13 mouse cellular contexts compared by ENCODE assay signal in genomic region chr2:74244203-74244602, GRCm38 (mm10).
DNase-seq lines count a peak whose midpoint lies in the region; ATAC-seq and TF ChIP-seq lines count a peak whose summit lies in the region.
"Had no signal": no experiment of that assay in that cellular context is flagged by ENCODE, and none has a peak within 500 bp of the region (broad histone marks: within the 10 kb centered on the region; RNA-seq: fewer than 3 reads in every experiment).

No protein-coding gene starts in this region.

- no peaks in the 10 kb centered on the region for H3K36me3 ChIP-seq in heart, postnatal 0 days (replicated peaks; ENCODE audit: control insufficient read depth, insufficient read depth, low read length)
- no peaks in the 10 kb centered on the region for H3K36me3 ChIP-seq in CH12.LX (replicated peaks in 1 of 2; ENCODE audit: control insufficient read depth in 1 of 2, insufficient read depth in 1 of 2, low read length in 1 of 2)
- no peaks in the 10 kb centered on the region for H3K36me3 ChIP-seq in embryonic facial prominence, embryonic 14.5 days (ENCODE audit: control insufficient read depth, insufficient read depth, low read length)
- H3K36me3 ChIP-seq in limb, embryonic 14.5 days (ENCODE audit: control insufficient read depth, insufficient read depth, low read length), result no peaks in the 10 kb centered on the region

- H3K9ac ChIP-seq in heart, postnatal 0 days (replicated peaks; ENCODE audit: low read depth, low read length), result no peak overlapping the region
- H3K9ac ChIP-seq in CH12.LX (ENCODE audit: insufficient read depth, low read depth), result no peak overlapping the region
- no peak overlapping the region for H3K9ac ChIP-seq in embryonic facial prominence, embryonic 14.5 days (ENCODE audit: low read depth, low read length)
- H3K9ac ChIP-seq in limb, embryonic 14.5 days (ENCODE audit: low read depth, low read length, severe bottlenecking), result no peak overlapping the region
- H3K9ac ChIP-seq: liver, embryonic 14.5 days had no signal

- no peak for DNase-seq in heart, postnatal 0 days (ENCODE audit: low spot score)
- DNase-seq in heart, postnatal 4 days, result no peak
- DNase-seq in CH12.LX (ENCODE audit: extremely low read depth), result no peak
- DNase-seq in embryonic facial prominence, embryonic 14.5 days (ENCODE audit: low spot score), result no peak
- DNase-seq in limb, embryonic 14.5 days (ENCODE audit: low spot score), result no peak
- DNase-seq in kidney, postnatal 4 days, result no peak
- DNase-seq: adrenal gland, postnatal 10 days; right cerebral cortex, postnatal 4 days had no signal

- TF ChIP-seq EP300 in heart, postnatal 0 days (IDR thresholded peaks at IDR 0.05; ENCODE audit: low read depth), result no peak
- no peak for TF ChIP-seq EP300 in CH12.LX (IDR thresholded peaks at IDR 0.05; ENCODE audit: low read length)

- dilution Hi-C loops in CH12.LX (cut with MboI; ENCODE audit: extremely low pct_ligation_motif_present, extremely low pct_unique_long_range_greater_than_20kb, low sequenced_read_pairs), result no loop called here

- no peaks in the 10 kb centered on the region; the same call in 1 of the 2 replicates for H3K4me1 ChIP-seq in heart, postnatal 0 days (ENCODE audit: control insufficient read depth, insufficient read depth)
- H3K4me1 ChIP-seq in CH12.LX (ENCODE audit: control insufficient read depth in 1 of 2, insufficient read depth in 2 of 2), result peaks cover 17 to 40% of the 10 kb centered on the region in 2 experiments
- peaks cover 24% of the 10 kb centered on the region for H3K4me1 ChIP-seq in embryonic facial prominence, embryonic 14.5 days (ENCODE audit: control insufficient read depth, insufficient read depth, low read length)
- H3K4me1 ChIP-seq in limb, embryonic 14.5 days (ENCODE audit: control insufficient read depth, insufficient read depth, low read length), result peaks cover 25% of the 10 kb centered on the region

- no peak for TF ChIP-seq POLR2A in CH12.LX (IDR thresholded peaks at IDR 0.05; ENCODE audit: low read depth, low read length)
- no peak for TF ChIP-seq POLR2A in limb, embryonic 14.5 days (IDR thresholded peaks at IDR 0.05; ENCODE audit: borderline replicate concordance, extremely low read depth, insufficient read depth, insufficient read length)

- 61% methylated on average over 6 of the region's 6 CpGs for WGBS in heart, postnatal 0 days
- WGBS in embryonic facial prominence, embryonic 14.5 days, result 46% methylated on average over 6 of the region's 6 CpGs
- 71% methylated on average over 6 of the region's 6 CpGs for WGBS in limb, embryonic 14.5 days

- no peak for TF ChIP-seq RAD21 in CH12.LX (IDR thresholded peaks at IDR 0.05; ENCODE audit: low read depth, low read length)

- no peaks in the 10 kb centered on the region for H3K79me2 ChIP-seq in CH12.LX (replicated peaks; ENCODE audit: control insufficient read depth, extremely low read depth, insufficient read depth, poor library complexity, severe bottlenecking)

- no peaks in the 10 kb centered on the region for H3K27me3 ChIP-seq in heart, postnatal 0 days (ENCODE audit: control insufficient read depth, insufficient read depth, low read length)
- no peaks in the 10 kb centered on the region for H3K27me3 ChIP-seq in CH12.LX (replicated peaks)
- no peaks in the 10 kb centered on the region for H3K27me3 ChIP-seq in embryonic facial prominence, embryonic 14.5 days (replicated peaks; ENCODE audit: control insufficient read depth, insufficient read depth, low read length)
- no peaks in the 10 kb centered on the region for H3K27me3 ChIP-seq in limb, embryonic 14.5 days (ENCODE audit: control insufficient read depth, insufficient read depth, low read length)

- ATAC-seq in heart, postnatal 0 days (ENCODE audit: insufficient read depth, low read depth), result no peak
- ATAC-seq in embryonic facial prominence, embryonic 14.5 days (ENCODE audit: low read depth), result no peak
- no peak for ATAC-seq in limb, embryonic 14.5 days (ENCODE audit: low FRiP score, low read depth)
- no peak for ATAC-seq in megakaryocyte-erythroid progenitor cell, adult 5-6 weeks (replicated peaks; ENCODE audit: low FRiP score, low TSS enrichment, poor library complexity, severe bottlenecking)
- no peak for ATAC-seq in activated CD4-positive, CD25-positive, alpha-beta regulatory T cell, adult 4 months
- ATAC-seq: Patski had no signal

- in situ Hi-C loops in CH12.LX (cut with MboI; ENCODE audit: low pct_ligation_motif_present, low pct_unique_long_range_greater_than_20kb, low sequenced_read_pairs), result no loop called here

- no peak overlapping the region for H3K27ac ChIP-seq in heart, postnatal 0 days (ENCODE audit: low read depth)
- H3K27ac ChIP-seq in CH12.LX (ENCODE audit: insufficient read depth, low read depth), result peak overlapping the region; percentile 36; the same call in 1 of the 2 replicates
- peak overlapping the region; percentile 19; the same call in 1 of the 2 replicates for H3K27ac ChIP-seq in embryonic facial prominence, embryonic 14.5 days (replicated peaks; ENCODE audit: low read depth, low read length)
- no peak overlapping the region for H3K27ac ChIP-seq in limb, embryonic 14.5 days (replicated peaks; ENCODE audit: low read depth, low read length)
- H3K27ac ChIP-seq: kidney, postnatal 0 days; liver, embryonic 14.5 days had no signal

- H3K4me3 ChIP-seq in heart, postnatal 0 days (ENCODE audit: low read depth, low read length), result no peak overlapping the region
- H3K4me3 ChIP-seq in CH12.LX (replicated peaks in 1 of 3; ENCODE audit: low read depth in 2 of 3, low read length in 2 of 3, poor library complexity in 1 of 3), result no peak overlapping the region
- H3K4me3 ChIP-seq in embryonic facial prominence, embryonic 14.5 days (ENCODE audit: low read depth, low read length), result no peak overlapping the region
- H3K4me3 ChIP-seq in limb, embryonic 14.5 days (replicated peaks; ENCODE audit: low read length), result no peak overlapping the region

- peak overlapping the region; percentile 28; the same call in 1 of the 2 replicates for H3K4me2 ChIP-seq in heart, postnatal 0 days (ENCODE audit: low read depth, low read length)
- peak overlapping the region; percentile 71 for H3K4me2 ChIP-seq in CH12.LX (ENCODE audit: insufficient read depth, low read depth, poor library complexity, severe bottlenecking)
- peak overlapping the region; percentile 28 for H3K4me2 ChIP-seq in embryonic facial prominence, embryonic 14.5 days (ENCODE audit: low read depth, low read length)
- H3K4me2 ChIP-seq in limb, embryonic 14.5 days (replicated peaks; ENCODE audit: low read depth, low read length, severe bottlenecking), result peak overlapping the region; percentile 20; the same call in 1 of the 2 replicates

- H3K9me3 ChIP-seq in heart, postnatal 0 days (replicated peaks; ENCODE audit: control insufficient read depth, low read length), result no peaks in the 10 kb centered on the region
- no peaks in the 10 kb centered on the region for H3K9me3 ChIP-seq in CH12.LX (replicated peaks; ENCODE audit: low read length)
- H3K9me3 ChIP-seq in embryonic facial prominence, embryonic 14.5 days (ENCODE audit: control insufficient read depth, low read length), result no peaks in the 10 kb centered on the region
- H3K9me3 ChIP-seq in limb, embryonic 14.5 days (ENCODE audit: control insufficient read depth, low read length), result no peaks in the 10 kb centered on the region

- TF ChIP-seq CTCF in heart, postnatal 0 days (IDR thresholded peaks at IDR 0.05; ENCODE audit: low read depth), result no peak
- no peak for TF ChIP-seq CTCF in CH12.LX (conservative IDR thresholded peaks at IDR 0.05 in 1 of 2, IDR thresholded peaks at IDR 0.05 in 1 of 2; ENCODE audit: low read depth in 2 of 2, low read length in 2 of 2)

TF ChIP-seq in CH12.LX, 34 proteins besides CTCF, POLR2A, EP300 and RAD21:
- peak; percentile 3; the same call in 1 of the 2 replicates for TF ChIP-seq BHLHE40 (IDR thresholded peaks at IDR 0.05; ENCODE audit: low read depth, low read length)
- TF ChIP-seq GABPA (IDR thresholded peaks at IDR 0.05; ENCODE audit: insufficient replicate concordance, low read depth, low read length), result no peak
- TF ChIP-seq TCF12 (IDR thresholded peaks at IDR 0.05; ENCODE audit: low read depth, low read length), result 0 out of 2 replicates have a peak, but pooled peaks have one; percentile 1
- 0 out of 2 replicates have a peak, but pooled peaks have one; percentile 11 for TF ChIP-seq MXI1 (IDR thresholded peaks at IDR 0.05; ENCODE audit: low read depth, low read length)

Comparison
In these comparisons a context has a peak if more than half of its experiments do, and no peak if none do; other contexts are left out.
1. H3K27ac ChIP-seq: peak in CH12.LX (single experiment) and embryonic facial prominence, embryonic 14.5 days (single experiment); none in heart, postnatal 0 days (single experiment) and limb, embryonic 14.5 days (single experiment).
2. H3K4me2 ChIP-seq: peak in every context shown above with its lines; median percentile 71 in CH12.LX; 28 in heart, postnatal 0 days; 28 in embryonic facial prominence, embryonic 14.5 days; 20 in limb, embryonic 14.5 days.